Mouse (Mus musculus) adrenal gland (tissue): Measurements from ENCODE around the gene Zfp536.

Experiments used
- intact Hi-C: fragments of 180-260 bp; cut with DNase I; formaldehyde crosslinking; loops from one replicate; pipeline ENCODE4 v1.15.1; 2025

Zfp536 gene

GRCm38 (mm10) chr7:37614381-37614780 lies 159.1 kb downstream of the Zfp536 start:
- intact Hi-C loops, result no loop called here

DNA sequence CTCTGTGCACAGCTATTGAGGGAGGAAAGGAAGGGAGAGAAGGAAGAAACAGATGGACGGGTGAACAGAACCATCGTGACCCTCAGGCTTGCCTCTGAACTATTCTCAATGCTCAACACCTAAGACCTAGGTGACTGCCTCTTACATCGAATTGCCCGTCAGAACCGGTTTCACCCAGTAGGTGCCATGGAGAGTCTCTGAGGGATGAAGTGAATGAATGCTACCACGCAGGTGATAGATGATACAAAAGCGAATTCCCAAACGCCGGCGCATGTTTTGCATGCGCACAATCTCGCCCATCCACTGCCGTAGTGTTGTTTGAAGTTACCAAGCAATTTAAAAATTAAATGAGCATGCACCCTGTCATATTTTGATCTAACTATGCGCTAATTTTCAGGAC lies 164.9 kb downstream of the Zfp536 start:
- intact Hi-C loops, result loop anchor here (10.0 kb wide), 1 partner anchor 166 kb away; the partner anchor contains the start of gene Zfp536

GRCm38 (mm10) chr7:37607906-37608305 lies 165.5 kb downstream of the Zfp536 start:
- intact Hi-C loops, result loop anchor here (10.0 kb wide), 1 partner anchor 167 kb away; the partner anchor contains the start of gene Zfp536

GRCm38 (mm10) chr7:37606472-37606871 lies 167.0 kb downstream of the Zfp536 start:
- intact Hi-C loops, result loop anchor here (10.0 kb wide), 1 partner anchor 168 kb away; the partner anchor contains the start of gene Zfp536

GRCm38 (mm10) chr7:37603525-37603909 lies 169.9 kb downstream of the Zfp536 start:
- intact Hi-C loops, result loop anchor here (10.0 kb wide), 1 partner anchor 171 kb away; the partner anchor contains the start of gene Zfp536

DNA sequence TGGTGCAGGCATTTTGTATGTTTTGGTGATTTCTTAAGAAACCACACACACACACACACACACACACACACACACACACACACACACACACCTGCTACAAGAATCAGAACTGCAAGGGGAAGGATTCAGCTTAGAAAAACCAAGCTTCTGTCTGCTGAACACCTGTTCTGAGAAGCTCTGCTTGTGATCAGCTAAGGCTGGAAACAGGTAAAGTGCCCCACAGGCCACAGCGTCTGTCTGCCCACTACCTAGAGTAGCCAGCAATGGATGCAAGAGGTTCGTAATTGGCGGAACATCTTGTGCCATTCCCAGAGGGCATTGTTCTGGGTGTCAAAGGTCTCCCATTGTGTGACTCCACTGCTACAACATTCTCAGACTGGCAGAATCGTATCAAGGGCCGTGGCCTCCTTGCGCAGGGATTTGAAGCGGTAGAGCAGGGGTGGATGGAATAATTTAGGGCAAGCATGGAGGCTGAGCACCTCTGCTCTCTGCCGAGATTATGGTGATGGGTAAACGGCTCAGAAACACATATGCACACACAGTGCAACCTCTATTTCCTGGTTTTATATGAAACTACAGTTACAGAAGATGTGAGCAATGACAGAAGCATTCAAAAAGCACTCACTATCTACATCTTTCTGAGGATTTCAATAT lies 170.4 kb downstream of the Zfp536 start:
- intact Hi-C loops, result loop anchor here (10.0 kb wide), 1 partner anchor 172 kb away; the partner anchor contains the start of gene Zfp536

DNA sequence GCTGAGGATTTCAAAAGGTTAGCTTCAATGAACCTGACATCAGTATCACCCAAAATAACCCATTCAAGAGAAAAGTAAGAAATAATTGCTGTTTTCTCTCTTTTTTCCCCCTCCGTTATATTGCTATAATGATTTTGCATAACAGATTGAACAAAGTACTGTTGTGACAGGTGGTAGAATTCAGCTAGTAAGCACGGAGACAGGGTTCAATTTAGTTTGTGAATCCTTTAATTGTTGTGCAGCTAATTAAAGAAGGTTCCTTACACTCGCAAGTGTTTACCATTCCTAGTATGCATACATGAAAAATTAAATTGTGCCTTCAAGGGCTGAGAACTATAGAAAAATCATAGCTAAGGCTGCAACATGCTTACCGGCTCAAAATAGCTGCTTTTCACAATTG lies 173.1 kb downstream of the Zfp536 start:
- intact Hi-C loops, result loop anchor here (10.0 kb wide), 1 partner anchor 174 kb away; the partner anchor contains the start of gene Zfp536

DNA sequence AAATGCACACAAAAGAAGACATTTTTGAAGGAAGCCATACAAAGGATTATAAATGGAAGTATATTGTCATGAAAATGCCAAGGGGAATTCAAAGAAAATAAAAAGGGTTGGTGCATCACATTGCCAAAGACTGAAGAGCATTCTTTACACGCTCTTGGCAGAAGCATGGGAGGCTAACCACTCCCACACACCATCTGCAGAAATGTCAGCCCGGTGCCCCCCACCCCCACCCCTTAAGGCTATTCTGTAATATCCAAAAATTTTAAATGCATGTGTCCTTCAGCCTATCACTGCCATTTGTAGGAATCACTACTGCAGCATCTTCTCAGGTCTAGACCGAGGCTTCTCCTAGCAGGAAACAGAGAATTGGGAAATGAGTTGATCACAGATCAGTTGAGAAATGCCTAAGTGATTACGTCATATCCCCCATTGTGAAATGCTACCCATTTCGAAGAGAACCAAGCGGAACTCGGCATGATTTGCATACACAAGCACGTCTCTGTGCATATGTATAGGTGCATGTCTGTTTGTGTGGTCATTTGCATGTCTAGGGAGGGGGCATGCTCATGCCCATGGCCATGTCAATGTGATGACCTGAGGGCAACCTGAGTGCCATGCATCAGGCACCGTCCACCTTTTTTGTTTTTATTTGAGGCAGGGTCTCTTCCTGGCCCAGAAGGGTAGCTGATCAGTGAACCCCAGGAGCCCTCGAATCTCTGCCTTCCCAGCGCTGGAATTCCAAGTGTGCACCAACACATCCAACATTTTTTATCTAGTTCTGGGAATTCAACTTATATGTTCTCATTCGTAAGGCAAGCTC lies 179.0 kb downstream of the Zfp536 start:
- intact Hi-C loops, result no loop called here

DNA sequence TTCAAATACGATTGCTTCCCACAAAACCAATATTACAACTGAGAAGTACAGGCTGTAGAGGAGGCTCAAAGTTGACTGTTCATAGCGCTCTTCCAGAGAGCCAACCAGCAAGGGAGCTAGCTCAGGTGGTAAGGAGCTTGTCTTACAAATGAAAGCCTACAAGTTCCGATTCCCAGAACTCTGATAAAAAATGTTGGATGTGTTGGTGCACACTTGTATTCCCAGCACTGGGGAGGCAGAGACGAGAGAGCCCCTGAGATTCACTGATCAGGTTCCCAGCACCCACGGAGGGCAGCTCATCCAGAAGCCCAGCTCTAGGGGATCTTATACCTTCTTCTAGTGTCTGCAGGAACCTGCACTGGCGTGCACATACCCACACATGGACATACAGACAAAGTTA lies 179.9 kb downstream of the Zfp536 start:
- intact Hi-C loops, result no loop called here

- intact Hi-C loops, result no loop called here
Observed at GRCm38 (mm10) chr7:37586694-37587093, 186.7 kb downstream of the Zfp536 start.

DNA sequence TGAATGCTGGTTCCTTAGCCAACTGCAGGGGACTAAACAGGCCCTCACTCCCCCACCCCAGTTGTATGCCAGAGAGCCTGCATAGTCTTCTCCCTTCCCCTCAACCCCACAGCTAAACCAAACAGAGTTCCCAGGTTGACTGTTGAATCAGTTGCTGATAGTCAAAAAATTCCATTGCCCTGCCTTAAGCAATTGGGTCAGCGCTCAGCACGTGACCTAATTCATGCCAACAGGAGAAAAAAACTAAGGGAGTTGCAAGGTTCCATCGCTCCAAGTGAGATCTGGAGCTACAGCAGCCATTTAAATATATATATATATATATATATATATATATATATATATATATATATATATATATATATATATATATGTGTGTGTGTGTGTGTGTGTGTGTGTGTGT lies 192.2 kb downstream of the Zfp536 start:
- intact Hi-C loops, result no loop called here

DNA sequence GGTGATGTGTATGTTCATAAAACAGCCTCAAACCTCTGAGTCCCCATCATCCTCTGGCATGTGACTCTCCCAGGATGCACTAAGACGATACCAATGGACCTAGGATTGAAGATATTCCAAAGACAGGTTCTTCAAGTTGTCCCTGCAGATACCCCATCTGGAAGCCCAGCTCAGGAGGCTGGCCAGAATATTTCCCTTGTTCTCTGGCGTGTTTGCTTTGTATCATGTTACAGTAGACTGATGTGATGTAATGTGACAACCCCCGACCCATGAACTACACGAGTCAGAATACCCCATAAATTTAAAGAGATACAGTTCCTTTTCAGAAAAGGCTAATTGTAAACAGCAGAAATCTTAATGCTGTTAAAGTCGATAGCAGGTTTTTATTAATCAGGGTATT lies 192.9 kb downstream of the Zfp536 start:
- intact Hi-C loops, result no loop called here

GRCm38 (mm10) chr7:37572021-37572420 lies 201.4 kb downstream of the Zfp536 start:
- intact Hi-C loops, result no loop called here

GRCm38 (mm10) chr7:37568811-37569500 lies 204.5 kb downstream of the Zfp536 start:
- intact Hi-C loops, result no loop called here

DNA sequence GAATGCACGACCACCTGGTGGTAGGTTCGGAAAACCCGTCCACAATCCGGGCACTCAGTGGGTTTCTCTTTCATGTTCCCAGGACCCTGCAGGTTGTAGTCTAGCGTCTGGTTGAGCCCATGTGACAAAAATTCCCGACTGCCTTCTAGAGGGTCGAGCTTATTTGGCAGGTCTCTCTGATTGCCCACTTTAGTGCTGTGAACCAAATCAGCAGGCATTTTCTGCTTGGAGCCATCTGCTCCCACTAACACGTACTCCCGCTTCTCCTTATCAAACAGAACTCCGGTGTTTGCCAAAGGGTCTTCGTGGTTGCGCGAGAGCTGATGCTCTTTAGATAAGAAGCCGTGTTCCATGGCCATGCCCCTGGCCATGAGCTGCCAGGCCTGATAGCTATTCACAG lies 205.4 kb downstream of the Zfp536 start:
- intact Hi-C loops, result no loop called here

DNA sequence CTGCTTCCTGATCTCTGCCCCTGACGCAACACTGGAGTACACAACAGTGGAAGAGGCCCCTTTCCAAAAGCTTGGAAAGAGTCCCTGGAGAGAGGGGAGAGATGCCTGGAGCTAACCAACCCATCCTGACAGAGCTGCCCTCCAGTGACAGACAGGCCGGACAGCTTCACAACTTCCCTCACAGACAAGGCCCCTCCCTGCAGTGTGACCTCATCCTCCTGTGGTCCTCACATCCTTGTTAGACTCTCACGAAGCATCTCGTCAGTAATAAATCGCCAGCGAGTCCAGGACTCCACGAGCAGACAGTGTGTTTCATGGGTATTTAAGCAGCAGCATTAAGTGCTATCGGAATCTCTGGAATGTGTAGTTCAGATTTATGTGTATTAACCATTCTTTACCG lies 207.4 kb downstream of the Zfp536 start:
- intact Hi-C loops, result no loop called here

DNA sequence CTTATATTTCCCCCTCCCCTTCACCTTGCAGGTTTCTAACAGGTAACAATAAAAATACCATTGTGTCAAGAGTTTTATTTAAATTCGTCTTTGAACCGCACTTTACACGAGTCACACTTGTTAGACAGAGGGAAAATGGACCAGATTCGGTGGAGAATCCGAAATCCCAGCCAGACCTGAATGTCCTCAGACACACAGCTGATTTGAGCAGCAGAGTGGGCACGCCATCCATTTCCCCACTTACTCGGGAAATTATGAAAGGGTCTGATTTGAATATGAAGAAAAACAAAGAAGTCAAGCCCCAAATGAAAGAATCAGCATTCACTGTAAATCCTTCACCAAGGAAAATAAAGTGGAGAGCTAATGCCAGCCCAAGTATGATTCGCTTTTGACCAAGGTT lies 208.1 kb downstream of the Zfp536 start:
- intact Hi-C loops, result no loop called here

DNA sequence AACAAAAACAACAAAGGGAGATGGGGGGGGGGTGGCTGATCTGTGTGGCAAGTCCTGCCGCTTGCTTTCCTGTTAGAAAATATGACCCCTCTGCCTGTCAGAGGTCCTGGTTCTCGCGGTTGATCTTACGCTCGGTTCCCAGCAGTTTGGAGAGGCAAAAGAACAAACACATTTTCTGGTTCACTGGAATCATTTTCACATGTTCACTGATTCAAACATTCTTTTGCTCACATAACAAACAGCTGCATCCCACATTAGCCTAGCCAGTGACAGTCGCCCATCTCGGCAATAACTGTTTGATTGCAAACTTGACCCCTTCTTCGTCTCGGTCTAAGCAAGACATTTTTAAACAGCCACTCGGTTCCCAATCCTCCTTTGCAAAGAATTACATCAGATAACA lies 208.8 kb downstream of the Zfp536 start:
- intact Hi-C loops, result no loop called here

DNA sequence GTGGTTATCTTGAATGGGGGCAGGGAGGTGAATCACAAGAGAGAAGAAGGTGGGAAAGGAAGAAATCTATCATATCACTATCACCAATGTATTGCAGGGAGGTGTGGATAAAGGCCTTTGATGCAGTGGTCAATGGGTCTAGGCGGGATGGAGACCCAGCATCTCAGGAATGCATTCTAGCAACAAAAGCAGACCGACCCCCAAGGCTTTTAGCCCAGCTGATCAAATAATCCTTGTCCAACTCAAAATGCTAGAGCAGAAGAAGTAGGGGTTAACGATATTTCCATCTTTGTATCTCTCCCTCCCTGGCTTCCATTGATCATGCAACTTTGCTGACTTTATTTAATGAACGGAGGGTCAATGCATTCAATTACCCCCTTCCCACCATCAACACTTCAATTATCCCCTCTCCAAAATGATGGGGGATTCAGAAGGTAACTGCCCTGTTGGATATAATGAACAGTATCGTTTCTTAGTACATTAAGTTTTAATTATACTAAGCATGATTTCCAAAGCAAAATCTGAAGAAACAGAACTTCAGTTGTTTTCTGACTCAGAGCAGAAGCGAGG lies 209.5 kb downstream of the Zfp536 start:
- intact Hi-C loops, result no loop called here

GRCm38 (mm10) chr7:37563171-37563574 lies 210.3 kb downstream of the Zfp536 start:
- intact Hi-C loops, result no loop called here

- intact Hi-C loops, result no loop called here
Observed at GRCm38 (mm10) chr7:37562505-37562904, 210.9 kb downstream of the Zfp536 start.
